Mouse (Mus musculus): ENCODE results near the gene Slc26a10.
"Not testable (repeated sequence)": the region's sequence is repeated elsewhere in the genome, so short reads cannot be mapped to it uniquely, and the experiment has no call there.

Gene Slc26a10

DNA sequence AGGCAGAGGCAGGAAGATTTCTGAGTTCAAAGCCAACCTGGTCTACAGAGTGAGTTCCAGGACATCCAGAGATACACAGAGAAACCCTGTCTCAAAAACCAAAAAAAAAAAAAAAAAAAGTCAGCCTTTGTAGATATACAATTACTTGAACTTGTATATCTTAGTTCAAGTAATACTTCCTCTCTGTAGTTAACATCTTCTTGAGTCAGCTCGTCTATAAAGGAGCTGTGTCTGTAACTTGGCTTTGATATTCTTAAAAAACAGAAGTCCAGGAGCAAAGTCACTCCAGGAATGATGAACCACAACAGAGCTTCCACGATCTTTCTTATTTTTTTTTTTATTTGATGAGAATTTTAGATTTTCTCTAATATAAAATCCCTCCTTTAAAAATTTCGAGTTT is 19.7 kb downstream of the Slc26a10 start:
- DNase-seq (ENCODE audit: low read depth) = no peak

DNA sequence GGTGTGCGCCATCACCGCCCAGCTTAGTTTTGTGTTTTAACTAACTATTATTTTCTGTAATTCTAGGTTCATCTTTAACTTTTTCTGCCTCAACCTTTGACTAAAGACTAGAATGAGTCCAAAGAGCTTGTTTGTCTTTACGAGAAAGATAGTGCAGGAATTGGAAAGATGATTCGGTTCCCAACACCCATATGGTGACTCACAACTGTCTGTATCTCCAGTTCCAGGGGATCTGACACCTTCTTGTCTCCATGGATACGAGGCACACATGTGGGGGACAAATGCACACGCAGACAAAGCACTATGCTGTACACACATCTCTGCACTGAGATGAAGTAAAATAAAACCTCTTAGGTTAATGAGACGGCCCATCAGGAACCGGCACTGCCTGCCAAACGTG is 20.4 kb downstream of the Slc26a10 start:
- no peak for DNase-seq (ENCODE audit: low read depth)

DNA sequence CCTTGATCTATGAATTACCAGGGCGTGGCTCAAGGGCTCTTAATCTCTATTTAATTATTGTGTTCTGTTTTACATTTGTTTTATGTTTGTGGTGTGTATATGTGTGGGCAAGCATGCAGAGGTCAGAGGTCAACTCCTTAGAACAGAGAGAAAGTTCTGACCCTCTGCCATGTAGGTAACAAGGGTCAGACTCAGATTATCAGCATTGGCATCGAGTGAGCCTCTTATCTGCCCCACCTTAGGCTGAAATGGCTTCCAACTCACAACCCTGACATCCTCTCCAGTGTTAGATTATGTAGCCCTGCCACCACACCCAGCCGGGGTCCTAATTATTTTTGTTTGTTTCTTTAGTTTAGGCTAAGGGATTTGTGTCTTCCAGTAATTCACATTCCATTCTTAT is 22.0 kb downstream of the Slc26a10 start:
- DNase-seq (ENCODE audit: low read depth) = no peak

GRCm38 (mm10) chr10:127156511-127156910 is 23.9 kb downstream of the Slc26a10 start:
- no peak for DNase-seq (ENCODE audit: low read depth)

GRCm38 (mm10) chr10:127156089-127156488 is 24.4 kb downstream of the Slc26a10 start:
- DNase-seq (ENCODE audit: low read depth) = no peak

DNA sequence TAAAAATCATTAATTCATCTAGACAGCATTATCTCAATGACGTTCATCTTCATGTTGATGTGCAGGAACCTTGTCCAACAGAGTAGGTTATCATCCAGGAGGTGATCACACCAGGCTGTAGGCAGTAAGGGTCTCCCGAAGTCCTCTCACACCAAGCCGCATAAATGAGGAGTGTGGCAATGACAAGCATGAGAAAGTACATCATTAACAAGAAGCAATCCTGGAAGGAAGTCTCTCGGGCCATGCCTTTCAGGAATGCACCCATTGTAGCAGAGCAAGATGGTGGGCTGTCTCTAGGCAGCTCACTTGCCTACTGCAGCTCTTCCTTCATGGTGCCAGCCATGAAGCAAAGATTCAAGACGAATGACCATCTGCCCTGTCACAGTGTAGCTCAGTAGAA is 25.8 kb downstream of the Slc26a10 start:
- DNase-seq (ENCODE audit: low read depth) = no peak

DNA sequence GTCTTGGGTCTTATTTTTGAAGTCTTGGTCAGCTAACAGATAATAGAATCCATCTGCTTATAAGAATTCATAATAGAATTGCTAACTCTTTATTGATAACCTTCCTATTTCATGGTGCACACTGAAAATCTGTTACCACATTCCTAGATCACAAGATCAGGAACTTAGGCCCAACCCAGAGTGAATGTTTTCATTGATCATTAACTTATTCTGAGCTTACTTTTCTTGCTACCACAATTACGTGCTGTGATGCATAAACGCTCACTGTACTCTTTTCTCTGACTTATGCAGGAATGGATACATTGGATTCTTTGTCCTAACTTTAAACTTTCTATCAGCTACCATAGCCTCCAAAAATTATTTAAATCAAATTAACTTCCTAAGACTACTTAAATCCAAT is 26.2 kb downstream of the Slc26a10 start:
- DNase-seq (ENCODE audit: low read depth) = no peak

GRCm38 (mm10) chr10:127153323-127153722 is 27.1 kb downstream of the Slc26a10 start:
- DNase-seq (ENCODE audit: low read depth) = no peak

- DNase-seq (ENCODE audit: low read depth) = not testable (repeated sequence)
These were observed 27.9 kb downstream of the Slc26a10 start for GRCm38 (mm10) chr10:127152556-127152955.

- DNase-seq (ENCODE audit: low read depth) = not testable (repeated sequence)
These were observed 29.2 kb downstream of the Slc26a10 start for GRCm38 (mm10) chr10:127151233-127151632.

DNA sequence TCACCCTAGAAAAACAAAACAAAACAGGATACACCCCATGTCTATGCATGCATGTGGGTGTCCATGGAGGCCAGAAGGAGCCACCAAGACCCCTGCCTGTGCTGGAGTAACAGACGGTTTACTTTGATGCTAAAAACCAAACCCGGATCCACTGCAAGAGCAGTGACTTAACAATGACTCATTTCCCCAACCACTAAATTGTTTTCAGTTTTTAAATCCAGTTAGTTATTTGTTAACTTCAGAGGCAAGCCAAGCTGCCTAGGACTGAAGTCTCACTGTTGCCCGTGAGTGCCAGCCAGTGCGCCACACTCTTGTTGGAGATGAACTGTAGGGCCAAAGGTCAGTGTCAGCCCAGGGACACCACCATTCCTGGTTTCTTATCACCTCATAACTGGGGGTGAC is 30.0 kb downstream of the Slc26a10 start:
- peak; percentile 51 for DNase-seq (ENCODE audit: low read depth)

DNA sequence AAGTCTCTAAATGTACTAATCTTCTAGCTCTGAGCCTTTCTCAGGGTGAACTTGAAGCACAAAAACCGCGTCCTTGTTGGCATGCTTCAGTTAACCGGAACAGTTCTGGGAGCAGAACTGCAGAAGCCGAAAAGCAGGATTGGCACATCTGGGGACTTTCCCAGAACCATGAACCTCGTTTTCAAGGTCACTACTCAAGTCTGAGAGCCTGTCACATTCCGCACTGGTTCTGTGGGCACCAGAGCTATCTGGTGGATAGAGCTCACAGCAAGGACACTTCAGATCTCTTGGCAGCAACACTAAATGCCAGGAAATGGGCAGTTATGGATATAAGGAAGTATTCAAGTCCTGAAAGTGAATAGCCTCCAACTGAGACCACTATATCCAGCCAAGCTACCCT is 33.3 kb downstream of the Slc26a10 start:
- no peak for DNase-seq (ENCODE audit: low read depth)

- no peak for DNase-seq (ENCODE audit: low read depth)
These were observed 35.1 kb downstream of the Slc26a10 start for GRCm38 (mm10) chr10:127145303-127145702.

DNA sequence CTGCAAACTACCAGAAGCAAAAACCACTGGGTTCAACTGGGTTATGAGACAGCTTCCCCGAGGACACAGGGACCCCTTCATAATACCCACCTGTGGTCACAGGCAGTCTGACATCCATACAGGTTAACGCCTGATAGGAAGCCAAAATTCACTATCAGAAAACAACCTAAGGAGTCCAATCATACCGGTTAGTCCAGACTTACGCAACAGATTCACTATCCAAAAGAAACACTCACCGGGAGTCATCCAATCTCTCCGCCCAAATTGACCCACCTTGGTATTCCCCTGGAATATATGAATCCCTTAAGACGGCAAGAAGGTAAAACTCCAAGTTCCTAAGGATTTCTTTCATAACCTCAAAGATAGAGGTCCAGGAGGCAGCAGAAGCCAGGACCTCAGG is 35.9 kb downstream of the Slc26a10 start:
- no peak for DNase-seq (ENCODE audit: low read depth)

DNA sequence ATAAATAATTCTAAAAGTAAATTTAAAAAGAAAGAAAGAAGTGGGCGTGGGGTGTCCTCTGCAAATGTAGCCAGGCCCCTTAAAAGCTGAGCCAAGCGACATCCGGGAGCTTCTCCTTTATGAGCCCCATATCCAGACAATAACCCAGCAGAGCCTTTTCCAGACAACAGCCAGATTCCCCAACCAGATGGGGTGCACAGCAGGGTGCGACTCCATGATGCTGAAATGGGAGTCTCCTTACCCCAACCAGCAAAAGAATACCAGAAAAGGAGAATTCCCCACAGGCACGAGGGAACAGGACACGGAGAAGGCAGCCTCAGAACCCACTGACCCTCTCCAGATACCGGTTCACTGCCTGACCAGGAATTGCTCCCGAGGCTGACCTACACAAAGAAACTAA is 37.2 kb downstream of the Slc26a10 start:
- no peak for DNase-seq (ENCODE audit: low read depth)

GRCm38 (mm10) chr10:127141500-127141899 is 38.9 kb downstream of the Slc26a10 start:
- DNase-seq (ENCODE audit: low read depth) = peak; percentile 86

DNA sequence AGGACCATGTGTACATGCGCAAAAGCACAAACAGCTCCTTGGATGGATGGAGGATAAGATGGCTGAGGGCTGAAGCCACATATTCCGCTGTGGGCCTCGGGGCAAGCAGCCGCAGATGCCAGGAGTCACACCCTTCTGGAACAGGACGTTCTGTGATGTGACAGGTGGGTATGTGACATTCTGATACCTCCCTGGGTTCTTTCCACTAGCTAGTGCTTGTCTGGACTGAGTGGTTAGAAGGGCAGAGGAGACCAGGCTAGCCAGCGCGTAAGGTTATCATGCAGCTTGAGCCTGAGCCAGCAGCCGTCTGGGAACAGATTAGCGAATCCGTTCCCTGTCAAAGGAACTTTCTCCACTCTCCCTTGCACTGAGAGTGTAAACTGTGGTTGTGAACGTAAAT is 39.5 kb downstream of the Slc26a10 start:
- peak; percentile 71 for DNase-seq (ENCODE audit: low read depth)

- no peak for DNase-seq (ENCODE audit: low read depth)
These were observed 41.9 kb downstream of the Slc26a10 start for GRCm38 (mm10) chr10:127138328-127139141.

- no peak for DNase-seq (ENCODE audit: low read depth)
These were observed 42.5 kb downstream of the Slc26a10 start for GRCm38 (mm10) chr10:127137896-127138295.

DNA sequence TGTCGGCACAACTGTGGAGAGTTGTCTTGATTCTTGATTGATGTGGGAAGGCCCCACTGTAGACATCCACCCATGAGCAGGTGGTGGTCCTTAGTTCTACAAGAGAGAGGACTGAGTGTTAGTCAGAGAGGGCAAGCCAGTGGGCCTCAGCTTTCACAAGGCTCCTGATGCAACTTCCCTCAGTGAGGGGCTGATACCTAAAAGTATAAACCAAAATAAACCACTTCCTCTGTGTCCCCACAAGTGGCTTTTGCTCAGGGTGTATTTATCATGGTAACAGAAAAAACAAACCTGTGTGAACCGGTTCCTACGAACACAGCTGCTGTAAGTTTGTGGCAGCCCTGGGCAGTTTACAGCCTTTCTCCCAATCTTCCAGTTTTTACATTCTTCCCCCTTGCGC is 43.9 kb downstream of the Slc26a10 start:
- peak; percentile 91 for DNase-seq (ENCODE audit: low read depth)

GRCm38 (mm10) chr10:127135118-127135836 is 45.2 kb downstream of the Slc26a10 start:
- peak; percentile 84 for DNase-seq (ENCODE audit: low read depth)

GRCm38 (mm10) chr10:127134394-127135035 is 45.9 kb downstream of the Slc26a10 start:
- DNase-seq (ENCODE audit: low read depth) = not testable (repeated sequence)

GRCm38 (mm10) chr10:127132469-127132868 is 48.0 kb downstream of the Slc26a10 start:
- DNase-seq (ENCODE audit: low read depth) = no peak
